Mouse (Mus musculus) embryonic fibroblast, embryonic 13.5 days (primary cell): ENCODE data around the gene Pon2.

Experiments
- CTCF ChIP-seq: IDR thresholded peaks from 2 replicates; pipeline ENCODE4 v1.5.1; 2011; ENCODE audit warnings: mild to moderate bottlenecking, control low read depth, low read length, moderate library complexity, borderline replicate concordance; ENCODE audit not compliant: insufficient read depth
- POLR2A ChIP-seq: IDR thresholded peaks from 2 replicates; pipeline ENCODE4 v1.6.1; 2011; ENCODE audit warnings: low read depth, mild to moderate bottlenecking, control low read depth, low read length, moderate library complexity

GRCm38 (mm10) chr6:5277972-5278371 lies 20.3 kb downstream of the Pon2 start:
- TF ChIP-seq CTCF (no peak), POLR2A (no peak)
